Mouse (Mus musculus) adrenal gland, adult 2 months (tissue): Measurements from ENCODE around the gene Tas2r118. TPM values are rescaled to one million over a fixed set of nuclear protein-coding genes. Genes with fewer than 3 reads are reported as not detected.

Experiments
- DNase-seq: peaks from one replicate; pipeline ENCODE4 v3.0.0; 2021
- long read RNA-seq: library from polyadenylated mRNA; stranded (forward); transcript quantifications from one replicate; pipeline ENCODE4 v2.0.0, GENCODE M21; 2021
- polyA plus RNA-seq: library from polyadenylated mRNA; depleted of rRNA; stranded (reverse); fragments of >200 nt; gene quantifications from 2 replicates; pipeline ENCODE4 v1.2.3, GENCODE M21; 2012; rRNA removed
- total RNA-seq, 2 experiments: library from RNA; stranded (reverse); gene quantifications; 2 replicates each; pipeline ENCODE4 v1.2.3; 2021

Gene Tas2r118
- total RNA-seq = not detected
- not detected in 2 replicates for polyA plus RNA-seq
- long read RNA-seq = 0 reads

GRCm38 (mm10) chr6:23969960-23970359 is at the start of gene Tas2r118:
Gene Tas2r118, minus strand, starts transcription at chr6:23970060.
- DNase-seq = no peak

GRCm38 (mm10) chr6:24018320-24018719 is 48.5 kb upstream of the Tas2r118 start:
- no peak for DNase-seq

GRCm38 (mm10) chr6:23993276-23993675 is 23.4 kb upstream of the Tas2r118 start:
- DNase-seq = no peak

GRCm38 (mm10) chr6:23990687-23991387 is 21.0 kb upstream of the Tas2r118 start:
- DNase-seq = no peak

- DNase-seq = no peak
Measured at GRCm38 (mm10) chr6:23986293-23986692, 16.4 kb upstream of the Tas2r118 start.

- no peak for DNase-seq
Measured at GRCm38 (mm10) chr6:23966980-23967379, 2.9 kb downstream of the Tas2r118 start.

GRCm38 (mm10) chr6:23965925-23966324 is 3.9 kb downstream of the Tas2r118 start:
- DNase-seq = no peak

- no peak for DNase-seq
Measured at GRCm38 (mm10) chr6:23963741-23964140, 6.1 kb downstream of the Tas2r118 start.

- no peak for DNase-seq
Measured at GRCm38 (mm10) chr6:23940776-23941175, 29.1 kb downstream of the Tas2r118 start.

GRCm38 (mm10) chr6:23938575-23939488 is 31.0 kb downstream of the Tas2r118 start:
- DNase-seq = no peak

- DNase-seq = no peak
Measured at GRCm38 (mm10) chr6:23936414-23936813, 33.4 kb downstream of the Tas2r118 start.

- DNase-seq = no peak
Measured at GRCm38 (mm10) chr6:23923806-23924205, 46.1 kb downstream of the Tas2r118 start.

Other genes with a start within 250 kb of the Tas2r118 start
- gene Cadps2, start 130.6 kb downstream of the Tas2r118 start, total RNA-seq = 1 to 10 TPM; 2.0 to 7.6 TPM
- gene Cadps2, start 130.6 kb downstream of the Tas2r118 start, polyA plus RNA-seq = 1.3 and 2.0 TPM in 2 replicates
- under 1 TPM; 0.10 to 0.14 TPM for gene Slc13a1, start 198.0 kb upstream of the Tas2r118 start, total RNA-seq
- gene Slc13a1, start 198.0 kb upstream of the Tas2r118 start, polyA plus RNA-seq = not detected in 2 replicates